Mouse (Mus musculus) common myeloid progenitor, adult 5-6 weeks (primary cell): Measurements from ENCODE around the gene Mfge8. TPM values are rescaled to one million over a fixed set of nuclear protein-coding genes. Genes with fewer than 3 reads are reported as not detected.

ENCODE experiments used
- ATAC-seq: replicated peaks from 2 replicates; pipeline ENCODE4 v1.8.0; 2016; ENCODE audit warnings: low read depth, mild to moderate bottlenecking, moderate TSS enrichment, inconsistent platforms; ENCODE audit not compliant: poor library complexity, severe bottlenecking
- total RNA-seq: library from RNA; stranded (forward); fragments of 200-1000, 187-1606 nt; gene quantifications from 2 replicates; pipeline ENCODE4 v1.2.3, GENCODE M21; 2017

Mfge8 gene
- total RNA-seq, 1 experiment from 2014 or later = 26.4 TPM

DNA sequence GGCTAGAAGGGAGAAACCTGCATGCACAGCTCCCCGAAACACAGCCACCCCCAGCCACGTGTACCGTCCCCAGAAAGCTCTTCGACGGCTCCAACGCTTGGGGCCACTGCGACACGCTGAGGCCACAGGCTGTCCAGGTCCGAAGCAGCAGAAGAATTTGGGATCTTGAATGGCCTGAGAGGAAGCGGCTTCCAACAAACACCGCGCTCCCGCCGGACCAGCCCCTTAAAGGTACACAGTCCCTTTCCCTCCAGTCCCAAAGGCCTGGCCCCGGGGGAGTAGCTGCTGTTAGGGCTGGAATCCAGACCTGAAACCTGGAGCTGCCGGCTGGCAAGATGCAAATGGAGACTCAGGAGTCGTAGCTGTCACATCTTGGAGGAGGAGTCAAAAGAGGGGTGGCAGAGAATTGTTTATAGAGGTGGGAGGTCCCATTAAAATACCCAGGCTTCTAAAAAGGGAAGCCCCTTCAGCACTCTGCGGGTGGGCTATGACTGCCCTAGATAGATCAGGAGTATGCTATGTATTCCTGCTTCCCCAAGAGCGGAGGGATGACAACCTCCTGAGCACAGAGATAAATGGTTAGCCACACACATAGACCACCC is 17.9 kb downstream of the Mfge8 start, which contains the start of gene Hapln3:
TSS of gene Hapln3 (minus strand) at position 176 of the 602 bp plus-strand sequence.
- no peak; the same call in 1 of the 2 replicates for ATAC-seq

- ATAC-seq = no peak; the same call in 1 of the 2 replicates
Measured at GRCm38 (mm10) chr7:79130385-79130784, 18.5 kb downstream of the Mfge8 start.

DNA sequence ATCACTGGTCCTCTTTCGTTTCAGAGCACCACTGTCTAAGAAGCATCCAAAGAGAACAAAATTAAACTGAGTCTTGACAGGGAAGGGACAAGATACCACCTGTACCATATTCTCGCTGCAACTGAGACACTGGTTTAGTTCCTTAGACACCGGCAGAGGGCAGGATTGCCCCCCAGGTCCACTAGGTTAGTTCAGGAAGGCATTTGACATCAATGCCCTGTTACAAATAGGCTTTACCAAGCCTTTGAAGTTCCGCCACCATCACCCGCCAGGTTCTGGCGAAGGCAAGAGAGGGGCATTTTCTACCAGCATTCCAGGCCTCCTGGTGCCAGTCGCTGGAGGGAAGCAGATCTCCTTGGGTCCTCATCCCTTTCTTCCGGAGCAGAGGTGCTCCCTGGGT is 19.0 kb downstream of the Mfge8 start:
- no peak for ATAC-seq

DNA sequence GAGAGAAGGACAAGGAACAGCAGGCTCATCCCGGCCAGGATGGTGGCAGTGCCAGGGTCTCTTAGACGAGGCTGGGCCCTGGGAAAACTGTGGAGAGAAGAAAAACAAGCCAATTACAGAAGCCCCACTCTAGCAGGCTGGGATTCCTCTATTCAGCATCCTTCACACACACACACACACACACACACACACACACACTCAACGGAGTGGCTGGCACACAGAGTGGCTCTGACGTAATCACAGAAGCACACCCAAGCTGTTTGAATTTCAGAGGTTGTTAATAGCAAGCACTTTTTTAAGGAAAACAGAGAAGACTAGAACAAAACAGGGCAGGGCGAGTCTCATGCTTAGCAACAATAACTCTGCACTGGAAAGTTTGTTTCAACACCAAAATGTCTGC is 25.4 kb downstream of the Mfge8 start:
- no peak for ATAC-seq

GRCm38 (mm10) chr7:79113848-79114247 is 35.0 kb downstream of the Mfge8 start:
- ATAC-seq = no peak

- no peak for ATAC-seq
Measured at GRCm38 (mm10) chr7:79096492-79096891, 52.4 kb downstream of the Mfge8 start.

DNA sequence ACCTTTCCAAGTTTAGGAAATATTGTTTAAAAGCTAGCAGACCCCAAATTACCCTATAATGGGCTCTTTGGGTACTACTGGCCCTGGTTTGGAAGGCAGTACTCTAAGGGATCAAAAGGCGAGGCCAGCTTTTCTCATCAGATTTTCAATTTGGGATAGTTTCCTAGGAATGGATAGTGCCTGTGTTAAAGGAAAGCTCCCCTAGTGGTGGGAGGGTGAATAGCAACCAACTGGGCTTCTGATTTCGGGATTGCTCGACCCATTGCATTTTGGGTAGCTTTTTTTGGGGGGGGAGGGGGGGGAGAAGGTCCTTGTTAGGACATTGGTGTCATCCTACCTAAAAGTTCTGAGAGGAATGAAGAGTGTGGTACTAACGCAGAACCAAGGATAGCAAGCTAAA is 59.7 kb downstream of the Mfge8 start:
- no peak for ATAC-seq

Other genes starting within 250 kb of the Mfge8 start
- gene Isg20, start 235.6 kb downstream of the Mfge8 start, total RNA-seq = 27.0 and 29.5 TPM in 2 replicates
- gene Acan, start 95.6 kb downstream of the Mfge8 start, total RNA-seq = not detected in 2 replicates
- not detected in 2 replicates for gene Hapln3, start 18.0 kb downstream of the Mfge8 start, total RNA-seq
- 28.3 and 32.5 TPM in 2 replicates for gene Abhd2, start 124.1 kb upstream of the Mfge8 start, total RNA-seq
- not detected in 2 replicates for gene Rlbp1, start 238.0 kb upstream of the Mfge8 start, total RNA-seq
- gene Fanci, start 242.9 kb upstream of the Mfge8 start, total RNA-seq = 26.2 and 30.1 TPM in 2 replicates